Mouse (Mus musculus): Measurements from ENCODE around the gene Ap5b1.

Ap5b1 gene

DNA sequence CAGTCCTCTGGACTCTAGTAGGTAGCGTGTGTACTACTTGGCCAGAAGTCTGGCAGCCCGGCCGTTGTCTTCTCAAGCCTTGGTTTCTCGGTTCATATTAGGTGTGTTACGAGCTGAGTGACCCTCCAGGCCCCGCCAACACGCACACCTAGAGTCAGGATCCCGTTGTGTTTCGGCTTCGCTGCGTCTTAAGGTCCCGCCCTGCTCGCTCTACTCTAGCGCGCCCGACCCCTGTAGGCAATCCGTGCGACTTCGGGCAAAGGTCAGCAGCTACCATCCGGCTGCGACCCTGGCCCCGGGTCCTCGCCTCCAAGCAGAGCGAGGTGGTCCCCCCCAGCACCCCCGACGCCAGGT, 668 bp upstream of the Ap5b1 start:
- DNase-seq (ENCODE audit: low spot score in 2 of 2): peak in 1 of 2 experiments; percentile 14

DNA sequence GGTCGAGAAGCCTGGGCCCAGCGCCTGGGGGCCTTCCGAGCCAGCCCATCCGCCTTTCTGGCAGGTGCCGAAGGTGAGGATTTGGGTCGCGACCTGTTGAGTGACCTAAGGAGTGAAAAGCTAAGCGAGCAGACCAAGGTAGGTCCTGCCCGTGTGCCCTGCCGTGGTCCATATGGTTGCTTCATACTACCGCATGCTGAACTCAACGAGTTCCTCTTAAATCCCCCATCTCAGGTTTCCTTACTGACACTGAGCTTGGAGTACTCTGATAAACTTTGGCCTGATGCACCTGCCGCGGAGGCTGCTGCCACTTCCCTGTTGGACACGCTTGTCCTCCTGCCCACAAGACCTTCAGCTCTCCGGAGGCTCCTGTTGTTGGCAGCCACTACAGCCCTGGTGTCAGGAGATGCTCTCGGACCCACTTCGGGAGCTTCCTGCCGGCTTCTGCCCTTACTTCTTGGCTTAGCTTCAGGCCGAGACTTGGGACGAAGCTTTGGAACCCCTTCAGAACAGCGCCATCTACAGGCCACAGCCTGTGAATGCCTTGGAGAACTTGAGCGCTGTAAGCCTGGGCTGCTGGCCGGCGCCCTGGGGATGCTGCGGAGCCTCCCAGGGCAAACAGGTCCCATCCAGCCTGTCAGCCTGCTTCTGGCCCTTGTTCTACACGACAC, 780 bp downstream of the Ap5b1 start:
- peak; percentile 60 to 78 for DNase-seq (ENCODE audit: low spot score in 2 of 2)

DNA sequence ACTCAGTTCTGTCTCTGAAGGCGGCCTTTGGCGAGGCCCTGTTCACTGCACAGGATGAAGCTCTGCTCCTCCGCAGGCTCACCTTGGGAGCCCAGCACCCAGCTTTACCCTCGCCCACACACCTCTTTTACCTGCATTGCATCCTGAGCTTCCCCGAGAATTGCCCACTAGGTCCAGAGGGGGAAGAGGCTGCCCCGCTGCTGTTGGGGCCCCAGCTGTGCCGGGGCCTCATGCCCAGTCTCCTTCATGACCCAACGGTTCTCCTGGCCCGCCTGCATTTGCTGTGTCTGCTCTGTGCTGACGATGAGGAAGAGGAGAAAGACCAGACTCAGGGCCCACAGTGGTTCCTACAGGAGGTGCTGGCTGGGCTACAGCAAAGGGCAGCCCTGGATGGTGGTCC, 1.7 kb downstream of the Ap5b1 start:
- DNase-seq (ENCODE audit: low spot score in 2 of 2): no peak

GRCm38 (mm10) chr19:5570353-5571246, 2.8 kb downstream of the Ap5b1 start:
- no peak for DNase-seq (ENCODE audit: low spot score in 2 of 2)

GRCm38 (mm10) chr19:5571831-5572230, 4.0 kb downstream of the Ap5b1 start:
- no peak for DNase-seq (ENCODE audit: low spot score in 2 of 2)

DNA sequence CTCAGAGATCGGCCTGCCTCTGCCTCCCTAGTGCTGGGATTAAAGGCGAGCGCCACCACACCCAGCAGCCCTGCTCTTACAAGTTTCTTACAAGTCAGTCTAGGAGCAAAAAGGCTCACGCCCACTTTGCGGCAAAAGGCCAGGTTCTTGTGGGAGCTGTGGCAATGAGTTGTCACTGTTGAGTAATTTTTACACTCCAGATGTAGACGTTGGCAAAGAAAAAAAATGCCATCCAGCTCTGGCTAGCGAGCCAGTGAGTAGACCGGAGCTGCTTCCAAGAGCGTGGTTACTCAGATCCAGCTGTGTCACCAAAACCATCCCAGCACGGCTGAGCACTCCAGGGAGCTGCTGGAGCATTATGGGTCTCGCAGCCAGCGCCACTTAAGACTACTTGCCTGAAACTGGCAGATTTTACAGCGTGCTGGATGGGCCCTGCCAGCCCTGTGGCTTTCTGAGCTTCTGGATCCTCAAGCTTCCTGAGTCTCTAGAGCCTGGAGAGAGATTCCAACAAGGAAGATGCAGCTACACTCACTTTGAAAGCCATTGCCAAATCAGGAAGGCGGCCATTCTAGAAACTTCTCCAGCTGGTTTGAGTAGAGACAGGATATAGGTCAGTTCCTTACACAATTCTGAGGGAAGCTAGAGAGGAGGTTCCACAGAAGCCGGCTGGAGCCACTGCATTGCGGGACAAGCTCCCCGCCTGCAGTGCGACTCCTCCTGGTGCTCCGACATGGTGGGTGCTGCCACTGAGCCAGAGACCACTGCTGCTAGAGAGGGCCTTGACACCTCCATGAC, 4.7 kb downstream of the Ap5b1 start:
- peak; percentile 48 to 54 for DNase-seq (ENCODE audit: low spot score in 2 of 2)

DNA sequence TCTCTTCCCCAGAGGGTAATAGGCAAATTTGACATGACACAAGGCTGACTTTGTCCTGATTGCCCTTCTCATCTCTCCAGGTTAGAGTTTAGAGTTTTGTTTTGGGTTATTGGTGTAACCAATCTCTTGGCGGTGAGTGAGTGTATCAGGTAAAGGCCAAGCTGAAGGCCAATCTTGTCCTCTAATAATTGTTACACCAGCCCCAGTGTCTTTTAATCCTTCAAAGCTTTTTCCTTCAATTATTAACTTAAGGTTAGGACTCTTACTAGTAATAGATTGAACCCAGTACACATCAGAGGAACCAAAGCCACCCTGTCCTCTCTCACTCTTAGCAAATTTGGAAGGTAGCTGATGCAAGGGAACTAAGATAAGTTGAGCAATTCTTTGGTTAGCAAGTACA, 7.5 kb downstream of the Ap5b1 start:
- no peak for DNase-seq (ENCODE audit: low spot score in 2 of 2)

GRCm38 (mm10) chr19:5579971-5580370, 12.1 kb downstream of the Ap5b1 start:
- no peak for DNase-seq (ENCODE audit: low spot score in 2 of 2)

GRCm38 (mm10) chr19:5580776-5581175, 13.0 kb downstream of the Ap5b1 start:
- DNase-seq (ENCODE audit: low spot score in 2 of 2): no peak

DNA sequence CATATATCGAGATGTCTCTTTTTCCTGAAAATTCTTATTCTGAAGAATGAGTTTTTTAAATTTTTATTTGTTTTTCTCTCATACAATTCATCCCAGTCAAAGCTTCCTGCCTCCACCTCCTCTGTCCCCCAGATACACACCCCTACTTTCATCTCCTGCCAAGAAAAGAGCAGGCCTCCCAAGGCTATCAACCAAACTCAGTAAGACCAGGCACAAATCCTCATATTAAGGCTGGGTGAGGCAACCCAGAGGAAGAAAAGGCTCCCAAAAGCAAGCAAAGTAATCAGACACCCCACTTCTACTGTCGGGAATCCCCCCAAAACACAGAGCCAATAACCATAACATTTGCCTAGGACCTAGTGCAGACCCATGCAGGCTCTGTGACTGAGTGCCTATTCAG, 14.2 kb downstream of the Ap5b1 start:
- DNase-seq (ENCODE audit: low spot score in 2 of 2): no peak

- no peak for DNase-seq (ENCODE audit: low spot score in 2 of 2)
Observed at GRCm38 (mm10) chr19:5589159-5589558, 21.3 kb downstream of the Ap5b1 start.

DNA sequence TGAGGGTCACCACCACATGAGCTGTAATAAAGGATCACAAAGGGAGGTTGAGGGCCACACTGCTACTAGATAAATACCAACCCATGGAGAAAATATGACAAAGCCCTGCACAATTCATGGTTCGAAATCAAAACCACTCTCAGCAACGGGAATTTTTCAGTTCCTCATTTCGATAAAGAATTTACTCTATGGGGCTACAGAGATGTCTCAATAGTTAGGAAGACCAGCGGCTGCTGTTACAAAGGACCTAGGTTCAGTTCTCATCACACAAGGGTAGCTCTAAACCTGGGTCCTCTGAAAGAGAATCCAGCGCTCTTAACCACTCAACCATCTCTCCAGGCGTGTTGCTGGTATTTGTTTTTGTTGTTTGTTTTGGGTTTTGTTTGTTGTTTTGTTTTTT, 24.1 kb downstream of the Ap5b1 start:
- DNase-seq (ENCODE audit: low spot score in 2 of 2): no peak

DNA sequence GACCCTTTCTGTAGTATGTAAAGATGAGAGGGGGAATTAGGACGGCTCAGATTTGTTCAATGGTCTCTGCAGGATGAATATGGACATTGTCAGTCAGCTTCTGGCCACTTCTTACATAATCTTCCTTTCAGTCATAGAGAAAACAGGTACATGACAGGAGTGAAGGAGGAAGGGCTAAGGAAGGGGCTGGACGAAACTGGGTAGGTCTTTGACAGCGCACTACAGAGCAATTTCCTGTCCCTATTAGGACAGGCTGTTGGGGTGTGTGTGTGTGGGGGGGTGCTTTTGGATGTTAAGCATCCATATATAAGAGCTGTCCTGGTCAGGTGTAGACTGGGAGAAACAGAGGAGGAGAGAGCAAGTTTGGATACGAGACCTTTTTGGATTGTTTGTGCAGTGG, 31.4 kb downstream of the Ap5b1 start:
- DNase-seq (ENCODE audit: low spot score in 2 of 2): no peak

DNA sequence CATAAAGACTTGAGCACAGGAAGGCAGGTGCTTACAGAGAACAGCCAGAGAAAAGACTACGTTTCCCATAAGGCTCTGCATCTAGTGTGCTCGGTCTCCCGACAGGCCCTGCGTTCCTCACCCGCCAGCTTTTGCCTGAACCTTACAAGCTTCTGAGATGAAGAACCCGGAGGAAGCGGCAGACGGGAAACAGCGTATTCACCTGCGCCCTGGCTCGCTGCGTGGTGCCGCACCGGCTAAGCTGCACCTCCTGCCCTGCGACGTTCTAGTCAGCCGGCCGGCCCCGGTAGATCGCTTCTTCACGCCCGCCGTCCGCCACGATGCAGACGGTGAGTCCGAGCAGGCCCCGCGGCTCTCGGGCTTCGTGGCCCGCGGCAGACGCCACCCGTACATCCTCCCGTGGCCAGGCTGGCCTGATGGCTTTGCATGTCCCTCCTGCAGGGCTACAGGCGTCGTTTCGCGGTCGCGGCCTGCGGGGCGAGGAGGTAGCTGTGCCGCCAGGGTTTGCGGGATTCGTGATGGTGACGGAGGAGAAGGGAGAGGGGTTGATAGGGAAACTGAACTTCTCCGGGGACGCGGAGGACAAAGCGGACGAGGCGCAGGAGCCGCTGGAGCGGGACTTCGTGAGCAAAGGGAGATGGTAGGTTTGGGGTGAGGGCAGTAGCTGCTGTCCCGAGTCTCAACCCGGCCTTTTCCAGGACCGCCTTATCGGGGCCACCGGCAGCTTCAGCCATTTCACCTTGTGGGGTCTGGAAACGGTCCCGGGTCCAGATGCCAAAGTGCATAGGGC, 34.1 kb downstream of the Ap5b1 start, which contains the start of gene Rnaseh2c:
Gene Rnaseh2c, plus strand, starts transcription at position 122 of the 790 bp plus-strand sequence.
- peak; percentile 47 to 74 for DNase-seq (ENCODE audit: low spot score in 2 of 2)

- no peak for DNase-seq (ENCODE audit: low spot score in 2 of 2)
Observed at GRCm38 (mm10) chr19:5603664-5604063, 35.8 kb downstream of the Ap5b1 start.

GRCm38 (mm10) chr19:5605126-5605525, 37.3 kb downstream of the Ap5b1 start:
- no peak for DNase-seq (ENCODE audit: low spot score in 2 of 2)

- no peak for DNase-seq (ENCODE audit: low spot score in 2 of 2)
Observed at GRCm38 (mm10) chr19:5606196-5606595, 38.4 kb downstream of the Ap5b1 start.

GRCm38 (mm10) chr19:5607705-5608410, 40.0 kb downstream of the Ap5b1 start:
- no peak for DNase-seq (ENCODE audit: low spot score in 2 of 2)

- DNase-seq (ENCODE audit: low spot score in 2 of 2): no peak
Observed at GRCm38 (mm10) chr19:5608707-5609106, 40.9 kb downstream of the Ap5b1 start.

- peak in 1 of 2 experiments; percentile 5 for DNase-seq (ENCODE audit: low spot score in 2 of 2)
Observed at GRCm38 (mm10) chr19:5609171-5609546, 41.3 kb downstream of the Ap5b1 start.
